Mouse (Mus musculus) ES-Bruce4 (cell line): Measurements from ENCODE around the gene Tnfrsf26. TPM values are rescaled to one million over a fixed set of nuclear protein-coding genes. Genes with fewer than 3 reads are reported as not detected.

Source experiments
- H3K27ac ChIP-seq: 2 replicates; pipeline ENCODE4 v1.5.1; 2012; ENCODE audit warnings: low read length, inconsistent platforms; ENCODE audit not compliant: insufficient read depth
- H3K27me3 ChIP-seq: 2 replicates; pipeline ENCODE4 v1.6.1; 2012; ENCODE audit warnings: mild to moderate bottlenecking, low read length, inconsistent platforms; ENCODE audit not compliant: control insufficient read depth, poor library complexity, insufficient read depth, severe bottlenecking
- H3K36me3 ChIP-seq: 2 replicates; pipeline ENCODE4 v1.6.1; 2012; ENCODE audit warnings: inconsistent platforms, mild to moderate bottlenecking, low read length, moderate library complexity; ENCODE audit not compliant: control insufficient read depth, poor library complexity, insufficient read depth, severe bottlenecking
- H3K4me1 ChIP-seq: one replicate; pipeline ENCODE4 v1.8.1; 2011; ENCODE audit warnings: low read length; ENCODE audit not compliant: control insufficient read depth, insufficient read depth
- H3K4me3 ChIP-seq: 2 replicates; pipeline ENCODE4 v1.5.1; 2011; ENCODE audit warnings: low read depth, mild to moderate bottlenecking, low read length
- H3K9ac ChIP-seq: 2 replicates; pipeline ENCODE4 v1.6.1; 2012; ENCODE audit warnings: low read depth, mild to moderate bottlenecking, inconsistent platforms; ENCODE audit not compliant: poor library complexity, severe bottlenecking
- H3K9me3 ChIP-seq: replicated peaks from 2 replicates; pipeline ENCODE4 v1.6.1; 2012; ENCODE audit warnings: mild to moderate bottlenecking, low read length, inconsistent platforms; ENCODE audit not compliant: control insufficient read depth, poor library complexity, insufficient read depth, severe bottlenecking
- CTCF ChIP-seq: IDR thresholded peaks from one replicate; pipeline ENCODE4 v1.8.1; 2011; ENCODE audit warnings: low read depth, low read length
- EP300 ChIP-seq: IDR thresholded peaks from 2 replicates; pipeline ENCODE4 v1.6.1; 2011; ENCODE audit warnings: low read depth, low read length; ENCODE audit not compliant: insufficient read depth
- POLR2A ChIP-seq: IDR thresholded peaks from one replicate; pipeline ENCODE4 v1.8.1; 2011; ENCODE audit warnings: low read length; ENCODE audit not compliant: insufficient read depth
- polyA plus RNA-seq: library from polyadenylated mRNA; stranded (reverse); fragments of >200 nt; gene quantifications from 2 replicates; pipeline ENCODE4 v1.2.4, GENCODE M21; 2011; ENCODE audit warnings: low read depth; ENCODE audit not compliant: missing spikeins, insufficient read depth, insufficient read length

Gene Tnfrsf26
- polyA plus RNA-seq, 1 experiment: not detected

DNA sequence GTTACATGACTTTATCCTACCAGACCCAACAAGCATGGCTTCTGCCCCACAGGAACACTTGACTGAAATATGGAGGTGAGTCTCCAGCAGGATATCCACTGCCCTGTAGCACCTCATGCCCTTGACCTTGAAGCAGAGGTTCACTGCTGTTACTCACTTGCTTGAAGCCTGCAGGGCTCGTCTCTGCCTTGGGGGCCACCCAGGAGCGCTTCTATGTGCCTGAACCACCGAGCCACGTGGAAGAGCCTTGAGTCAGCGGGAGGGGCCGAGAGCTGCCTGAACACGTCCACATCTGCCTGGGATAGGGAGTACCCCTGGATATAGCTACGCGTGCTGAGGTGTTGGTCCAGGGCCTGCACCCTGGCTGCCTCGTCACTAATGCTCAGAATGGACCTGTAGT, 36.3 kb downstream of the Tnfrsf26 start:
- Histone ChIP-seq H3K27me3 (no peaks in the 10 kb centered on the region), H3K4me1 (peaks cover 4% of the 10 kb centered on the region), H3K36me3 (peaks cover 40% of the 10 kb centered on the region), H3K9ac (0 out of 2 replicates have a peak overlapping the region, but pooled peaks have one; percentile 4), H3K9me3 (no peaks in the 10 kb centered on the region), H3K27ac (peak overlapping the region; percentile 16), H3K4me3 (no peak overlapping the region)
- TF ChIP-seq EP300 (no peak), CTCF (no peak), POLR2A (no peak)

- no peak overlapping the region for H3K9ac ChIP-seq
- TF ChIP-seq POLR2A: no peak
- no peak for TF ChIP-seq CTCF
- TF ChIP-seq EP300: no peak
- H3K9me3 ChIP-seq: no peaks in the 10 kb centered on the region
- H3K4me1 ChIP-seq: peaks cover 3% of the 10 kb centered on the region
- peak overlapping the region; percentile 41 for H3K27ac ChIP-seq
- no peak overlapping the region for H3K4me3 ChIP-seq
- H3K36me3 ChIP-seq: peaks cover 67% of the 10 kb centered on the region
- no peaks in the 10 kb centered on the region for H3K27me3 ChIP-seq
Measured at GRCm38 (mm10) chr7:143588006-143588405, 40.5 kb downstream of the Tnfrsf26 start.

DNA sequence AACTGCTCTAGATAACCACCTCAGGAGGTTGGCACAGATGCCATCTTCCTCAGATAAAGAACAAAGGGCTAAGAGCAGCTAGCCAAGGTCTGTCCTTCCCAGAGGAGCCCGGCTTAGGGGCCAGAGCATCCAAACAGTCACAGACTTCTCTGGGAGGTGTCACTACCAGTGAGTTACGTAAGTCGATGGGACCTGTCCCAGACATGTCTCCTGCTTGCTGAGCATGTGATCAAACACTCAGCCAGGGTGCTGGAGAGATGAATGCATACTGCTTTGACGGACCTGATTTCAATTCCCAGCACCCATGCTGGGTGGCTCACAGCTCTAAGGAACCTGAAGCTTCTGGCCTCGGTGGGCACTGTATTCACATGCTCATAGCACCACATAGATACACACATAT, 40.9 kb downstream of the Tnfrsf26 start:
- no peak overlapping the region for H3K4me3 ChIP-seq
- H3K9me3 ChIP-seq: no peaks in the 10 kb centered on the region
- no peak for TF ChIP-seq EP300
- no peak for TF ChIP-seq CTCF
- TF ChIP-seq POLR2A: no peak
- peaks cover 67% of the 10 kb centered on the region for H3K36me3 ChIP-seq
- H3K27me3 ChIP-seq: no peaks in the 10 kb centered on the region
- peak overlapping the region; percentile 41 for H3K27ac ChIP-seq
- H3K4me1 ChIP-seq: peaks cover 3% of the 10 kb centered on the region
- H3K9ac ChIP-seq: no peak overlapping the region

DNA sequence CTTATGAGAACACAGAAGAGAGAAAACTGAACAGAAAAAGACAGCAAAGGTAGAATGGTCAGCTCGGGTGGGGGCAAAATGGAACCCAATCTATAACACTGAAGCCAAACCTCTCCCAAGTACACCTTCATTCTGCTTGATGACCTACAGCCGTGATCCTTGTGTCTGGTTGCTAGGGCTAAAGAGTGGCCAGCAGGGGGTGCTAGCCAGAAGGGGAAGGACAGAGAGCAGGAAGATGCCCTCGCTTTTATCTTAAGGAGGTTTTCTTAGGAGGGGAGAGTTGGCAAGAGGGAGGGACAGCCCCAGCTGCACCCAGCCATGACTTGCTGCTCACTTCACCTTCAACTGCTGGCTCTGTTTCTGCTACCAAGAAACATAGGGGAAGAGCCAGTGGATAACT, 44.6 kb downstream of the Tnfrsf26 start:
- peaks cover 75% of the 10 kb centered on the region for H3K36me3 ChIP-seq
- H3K4me3 ChIP-seq: no peak overlapping the region
- no peaks in the 10 kb centered on the region for H3K27me3 ChIP-seq
- H3K4me1 ChIP-seq: peaks cover 3% of the 10 kb centered on the region
- no peak overlapping the region for H3K9ac ChIP-seq
- H3K27ac ChIP-seq: no peak overlapping the region
- no peaks in the 10 kb centered on the region for H3K9me3 ChIP-seq
- TF ChIP-seq POLR2A (no peak), CTCF (peak; percentile 82), EP300 (no peak)

DNA sequence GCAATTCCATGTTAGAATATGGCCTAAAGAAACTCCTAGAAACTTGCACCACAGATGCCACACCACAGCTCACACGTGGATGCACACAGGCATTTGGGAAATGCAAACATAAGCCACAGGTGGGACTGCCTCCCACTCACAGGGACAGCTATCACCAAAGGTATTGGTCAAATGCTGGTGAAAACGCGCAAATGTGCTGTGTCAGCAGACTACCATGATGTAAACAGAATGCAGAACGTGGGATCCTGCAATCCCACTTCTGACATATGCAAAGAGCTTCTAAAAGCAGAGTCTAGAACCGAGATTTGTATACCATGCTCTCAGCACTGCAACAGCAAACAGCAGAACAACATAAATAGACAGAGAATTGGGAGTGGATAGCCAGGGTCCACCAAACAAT, 45.5 kb downstream of the Tnfrsf26 start:
- Histone ChIP-seq H3K27ac (no peak overlapping the region), H3K36me3 (peaks cover 80% of the 10 kb centered on the region), H3K9ac (no peak overlapping the region)

DNA sequence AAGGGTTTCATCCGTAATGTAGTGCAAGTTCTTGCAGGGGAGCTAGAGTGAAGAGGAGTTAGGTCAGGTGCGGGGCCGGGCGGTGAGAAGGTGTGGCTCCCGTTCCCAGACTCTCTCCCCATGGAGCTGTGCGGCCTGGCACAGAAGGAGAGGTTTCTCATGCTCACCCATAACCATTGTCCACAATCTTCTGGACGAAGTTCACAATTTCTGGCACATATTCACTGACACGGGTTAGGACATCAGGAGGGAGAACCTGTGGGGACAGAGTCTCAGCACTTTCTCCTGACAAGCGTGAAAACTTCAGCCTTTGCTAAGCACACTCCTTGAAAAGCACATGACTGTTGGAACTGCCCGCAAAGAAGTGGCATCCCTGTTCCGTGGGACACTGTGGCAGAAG, 52.8 kb downstream of the Tnfrsf26 start:
- Histone ChIP-seq H3K9ac (no peak overlapping the region), H3K27me3 (no peaks in the 10 kb centered on the region), H3K36me3 (peaks cover 84% of the 10 kb centered on the region), H3K4me3 (no peak overlapping the region), H3K27ac (no peak overlapping the region), H3K9me3 (no peaks in the 10 kb centered on the region), H3K4me1 (no peaks in the 10 kb centered on the region)
- no peak for TF ChIP-seq CTCF

More for the DNA sequence above, 45.5 kb downstream of the Tnfrsf26 start:
- Histone ChIP-seq H3K9me3 (no peaks in the 10 kb centered on the region), H3K27me3 (no peaks in the 10 kb centered on the region), H3K4me1 (no peaks in the 10 kb centered on the region), H3K4me3 (no peak overlapping the region)
- TF ChIP-seq POLR2A: no peak
- no peak for TF ChIP-seq EP300
- TF ChIP-seq CTCF: no peak
